Mouse (Mus musculus) bone marrow, adult 2 months (tissue): ENCODE data around the gene Spata7. TPM values are rescaled to one million over a fixed set of nuclear protein-coding genes. Genes with fewer than 3 reads are reported as not detected.

Experiments used
- H3K27ac ChIP-seq: fragments of 200-500 bp; 2 replicates; pipeline ENCODE4 v1.5.1; 2012; ENCODE audit warnings: low read depth, mild to moderate bottlenecking, control low read depth, inconsistent platforms, low read length; ENCODE audit not compliant: control insufficient read depth, poor library complexity, insufficient read depth
- H3K4me1 ChIP-seq: fragments of 200-500 bp; 2 replicates; pipeline ENCODE4 v1.6.1; 2011; ENCODE audit warnings: low read length; ENCODE audit not compliant: control insufficient read depth, insufficient read depth
- H3K4me3 ChIP-seq: fragments of 200-500 bp; replicated peaks from 2 replicates; pipeline ENCODE3; 2011; ENCODE audit warnings: mild to moderate bottlenecking, low read depth, low read length, control low read depth; ENCODE audit not compliant: control insufficient read depth
- CTCF ChIP-seq: fragments of 200-500 bp; IDR thresholded peaks from 2 replicates; pipeline ENCODE4 v1.5.1; 2011; ENCODE audit warnings: low read length, control low read depth; ENCODE audit not compliant: control insufficient read depth, insufficient read depth
- POLR2A ChIP-seq: fragments of 200-500 bp; IDR thresholded peaks from 2 replicates; pipeline ENCODE4 v1.6.1; 2011; ENCODE audit warnings: low read depth, mild to moderate bottlenecking, control low read depth, low read length, borderline replicate concordance; ENCODE audit not compliant: control insufficient read depth
- WGBS: fragments of 180-500 bp; shearing (Covaris S2); methylation state at CpG from one replicate; pipeline ENCODE4 v1.1.7; 2018; 5-methylcytosine and 5-hydroxymethylcytosine counted together
- polyA plus RNA-seq: library from polyadenylated mRNA; stranded (reverse); fragments of >200 nt; gene quantifications from 2 replicates; pipeline ENCODE4 v1.2.4, GENCODE M21; 2011; ENCODE audit warnings: low replicate concordance; ENCODE audit not compliant: missing spikeins, insufficient read depth, insufficient read length

Spata7 gene
- polyA plus RNA-seq, 1 experiment: 1.6 TPM

GRCm38 (mm10) chr12:98662617-98663016 is 34.7 kb downstream of the Spata7 start:
- H3K27ac ChIP-seq: no peak overlapping the region
- WGBS: 87% methylated on average over 7 of the region's 7 CpGs
- TF ChIP-seq POLR2A: no peak
- TF ChIP-seq CTCF: no peak
- H3K4me1 ChIP-seq: no peaks in the 10 kb centered on the region
- H3K4me3 ChIP-seq: no peak overlapping the region

- no peak for TF ChIP-seq POLR2A
- TF ChIP-seq CTCF: no peak
- Histone ChIP-seq H3K27ac (no peak overlapping the region), H3K4me1 (no peaks in the 10 kb centered on the region), H3K4me3 (no peak overlapping the region)
- WGBS: 50% methylated on average over 10 of the region's 10 CpGs
These were observed 40.3 kb downstream of the Spata7 start for GRCm38 (mm10) chr12:98668132-98668814.

GRCm38 (mm10) chr12:98669086-98669485 is 41.1 kb downstream of the Spata7 start:
- TF ChIP-seq POLR2A (no peak), CTCF (no peak)
- H3K4me3 ChIP-seq: no peak overlapping the region
- no peaks in the 10 kb centered on the region for H3K4me1 ChIP-seq
- H3K27ac ChIP-seq: no peak overlapping the region
- WGBS: 90% methylated on average over 10 of the region's 10 CpGs

- TF ChIP-seq POLR2A (no peak), CTCF (no peak)
- WGBS: 71% methylated on average over 5 of the region's 5 CpGs
- no peak overlapping the region for H3K27ac ChIP-seq
These were observed 41.9 kb downstream of the Spata7 start for GRCm38 (mm10) chr12:98669864-98670263.

GRCm38 (mm10) chr12:98670429-98670828 is 42.5 kb downstream of the Spata7 start:
- TF ChIP-seq POLR2A (no peak), CTCF (no peak)
- no peaks in the 10 kb centered on the region; the same call in 1 of the 2 replicates for H3K4me1 ChIP-seq
- WGBS: 77% methylated on average over 4 of the region's 4 CpGs
- no peak overlapping the region for H3K4me3 ChIP-seq
- H3K27ac ChIP-seq: no peak overlapping the region

More at GRCm38 (mm10) chr12:98669864-98670263, 41.9 kb downstream of the Spata7 start:
- no peaks in the 10 kb centered on the region; the same call in 1 of the 2 replicates for H3K4me1 ChIP-seq
- H3K4me3 ChIP-seq: no peak overlapping the region

GRCm38 (mm10) chr12:98673879-98674278 is 45.9 kb downstream of the Spata7 start:
- Histone ChIP-seq H3K4me3 (no peak overlapping the region), H3K4me1 (no peaks in the 10 kb centered on the region; the same call in 1 of the 2 replicates), H3K27ac (no peak overlapping the region)
- whole genome bisulfite sequencing: 62% methylated on average over 6 of the region's 6 CpGs
- TF ChIP-seq CTCF (no peak), POLR2A (no peak)

- no peaks in the 10 kb centered on the region; the same call in 1 of the 2 replicates for H3K4me1 ChIP-seq
- 2% methylated on average over 9 of the region's 9 CpGs for WGBS
- peak overlapping the region; percentile 43 for H3K4me3 ChIP-seq
- no peak overlapping the region for H3K27ac ChIP-seq
- no peak for TF ChIP-seq POLR2A
- TF ChIP-seq CTCF: peak; percentile 86
These were observed 46.7 kb downstream of the Spata7 start for GRCm38 (mm10) chr12:98674627-98675143.

- TF ChIP-seq POLR2A (no peak), CTCF (no peak)
- H3K27ac ChIP-seq: no peak overlapping the region
- 83% methylated on average over 6 of the region's 6 CpGs for WGBS
- H3K4me3 ChIP-seq: no peak overlapping the region
- no peaks in the 10 kb centered on the region; the same call in 1 of the 2 replicates for H3K4me1 ChIP-seq
These were observed 48.9 kb downstream of the Spata7 start for GRCm38 (mm10) chr12:98676861-98677260.

- 14% methylated on average over 14 of the region's 14 CpGs for WGBS
- Histone ChIP-seq H3K4me3 (no peak overlapping the region), H3K4me1 (no peaks in the 10 kb centered on the region; the same call in 1 of the 2 replicates), H3K27ac (no peak overlapping the region)
- TF ChIP-seq CTCF (no peak), POLR2A (no peak)
These were observed 49.4 kb downstream of the Spata7 start for GRCm38 (mm10) chr12:98677336-98677735.
